Mouse (Mus musculus): ENCODE measurements around the gene Ctnna2. TPM values are rescaled to one million over a fixed set of nuclear protein-coding genes. Genes with fewer than 3 reads are reported as not detected.

Ctnna2 gene
- polyA plus RNA-seq, 1 experiment from 2014 or later: 0.16 TPM

DNA sequence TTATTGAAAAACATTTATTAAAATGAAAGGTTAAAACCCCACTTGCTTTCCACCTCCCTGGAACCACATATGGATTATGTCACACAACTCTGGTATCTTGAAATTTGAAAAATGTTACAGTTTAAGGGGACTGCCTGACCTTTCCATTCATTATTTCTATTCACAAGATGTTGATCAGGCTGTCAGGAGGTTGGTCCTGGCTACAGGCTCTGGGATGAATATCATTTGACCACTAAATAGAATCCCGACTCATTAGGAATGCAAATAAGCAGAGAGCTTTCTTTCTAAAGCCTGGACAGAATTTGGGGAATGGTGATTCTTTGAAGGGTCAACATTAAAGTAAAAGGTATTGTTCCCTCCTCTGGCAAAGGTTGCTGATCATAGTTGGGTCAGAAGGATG lies 931.9 kb downstream of the Ctnna2 start:
- no peaks in the 10 kb centered on the region for H3K9me3 ChIP-seq (replicated peaks; ENCODE audit: low read length)
- H3K4me2 ChIP-seq (ENCODE audit: low read length): no peak overlapping the region
- no peak overlapping the region for H3K9ac ChIP-seq (ENCODE audit: low read depth, low read length)
- 70% methylated on average over 1 of the region's 1 CpGs for WGBS
- ATAC-seq (replicated peaks; ENCODE audit: low FRiP score, low read depth) (no peak), DNase-seq (ENCODE audit: low spot score) (no peak)
- no peaks in the 10 kb centered on the region for H3K4me1 ChIP-seq (replicated peaks; ENCODE audit: insufficient read depth, low read length)
- no peak overlapping the region for H3K4me3 ChIP-seq (replicated peaks; ENCODE audit: low read depth, low read length)
- no peak overlapping the region for H3K27ac ChIP-seq
- H3K36me3 ChIP-seq (ENCODE audit: insufficient read depth, low read length): no peaks in the 10 kb centered on the region
- TF ChIP-seq CTCF (IDR thresholded peaks at IDR 0.05; ENCODE audit: low read depth): no peak
- H3K27me3 ChIP-seq (ENCODE audit: insufficient read depth, low read length): no peaks in the 10 kb centered on the region

DNA sequence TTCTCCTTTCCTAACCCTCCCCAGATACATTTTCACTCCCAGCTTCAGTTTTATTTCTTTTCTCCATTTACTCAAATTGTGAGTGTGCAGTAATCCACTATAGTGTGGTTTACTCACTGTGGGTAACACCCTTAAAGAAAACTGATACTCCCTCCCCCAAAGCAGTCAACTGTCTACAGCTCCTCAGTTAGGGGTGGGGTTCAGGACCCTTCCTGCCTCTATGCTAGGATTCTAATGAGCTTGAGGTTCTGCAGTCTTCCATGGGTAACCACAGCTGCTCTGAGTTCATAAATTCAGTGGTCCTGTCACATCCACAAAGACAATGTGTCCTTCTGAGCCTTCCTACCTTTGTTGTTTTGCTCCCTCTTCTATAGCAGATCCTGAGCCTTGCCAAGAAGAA lies 954.4 kb downstream of the Ctnna2 start:
- H3K27ac ChIP-seq: no peak overlapping the region
- ATAC-seq (replicated peaks; ENCODE audit: low FRiP score, low read depth) (peak; percentile 40; the same call in 1 of the 2 replicates), DNase-seq (ENCODE audit: low spot score) (peak; percentile 50)
- no peaks in the 10 kb centered on the region for H3K4me1 ChIP-seq (replicated peaks; ENCODE audit: insufficient read depth, low read length)
- H3K27me3 ChIP-seq (ENCODE audit: insufficient read depth, low read length): no peaks in the 10 kb centered on the region
- H3K9ac ChIP-seq (ENCODE audit: low read depth, low read length): no peak overlapping the region
- no peak overlapping the region for H3K4me3 ChIP-seq (replicated peaks; ENCODE audit: low read depth, low read length)
- no peaks in the 10 kb centered on the region for H3K36me3 ChIP-seq (ENCODE audit: insufficient read depth, low read length)
- TF ChIP-seq CTCF (IDR thresholded peaks at IDR 0.05; ENCODE audit: low read depth): no peak
- no peak overlapping the region for H3K4me2 ChIP-seq (ENCODE audit: low read length)
- H3K9me3 ChIP-seq (replicated peaks; ENCODE audit: low read length): no peaks in the 10 kb centered on the region

DNA sequence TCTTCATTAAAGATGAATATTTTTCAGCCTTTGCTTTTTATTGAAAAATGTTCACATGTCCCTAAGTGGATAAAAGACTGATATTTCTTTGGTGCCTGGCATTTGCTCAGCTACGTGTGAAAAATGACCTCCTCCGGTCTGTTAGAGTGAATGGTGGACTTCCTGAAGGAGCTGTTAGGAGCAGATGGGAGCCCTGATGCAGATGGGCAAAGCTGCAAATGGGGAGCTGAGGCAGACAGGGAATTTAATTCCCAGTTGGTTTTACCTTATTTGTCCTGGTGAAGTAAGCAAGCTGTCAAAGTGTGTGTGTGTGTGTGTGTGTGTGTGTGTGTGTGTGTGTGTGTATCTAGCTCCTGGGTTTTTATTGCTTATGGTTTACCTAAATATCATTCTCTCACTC lies 966.3 kb downstream of the Ctnna2 start:
- Histone ChIP-seq H3K36me3 (ENCODE audit: insufficient read depth, low read length) (no peaks in the 10 kb centered on the region), H3K9ac (ENCODE audit: low read depth, low read length) (no peak overlapping the region), H3K27ac (no peak overlapping the region), H3K4me1 (replicated peaks; ENCODE audit: insufficient read depth, low read length) (no peaks in the 10 kb centered on the region), H3K4me2 (ENCODE audit: low read length) (no peak overlapping the region), H3K4me3 (replicated peaks; ENCODE audit: low read depth, low read length) (no peak overlapping the region), H3K27me3 (ENCODE audit: insufficient read depth, low read length) (no peaks in the 10 kb centered on the region), H3K9me3 (replicated peaks; ENCODE audit: low read length) (no peaks in the 10 kb centered on the region)
- ATAC-seq (replicated peaks; ENCODE audit: low FRiP score, low read depth) (no peak), DNase-seq (ENCODE audit: low spot score) (no peak)
- 71% methylated on average over 2 of the region's 2 CpGs for WGBS
- TF ChIP-seq CTCF (IDR thresholded peaks at IDR 0.05; ENCODE audit: low read depth): no peak

DNA sequence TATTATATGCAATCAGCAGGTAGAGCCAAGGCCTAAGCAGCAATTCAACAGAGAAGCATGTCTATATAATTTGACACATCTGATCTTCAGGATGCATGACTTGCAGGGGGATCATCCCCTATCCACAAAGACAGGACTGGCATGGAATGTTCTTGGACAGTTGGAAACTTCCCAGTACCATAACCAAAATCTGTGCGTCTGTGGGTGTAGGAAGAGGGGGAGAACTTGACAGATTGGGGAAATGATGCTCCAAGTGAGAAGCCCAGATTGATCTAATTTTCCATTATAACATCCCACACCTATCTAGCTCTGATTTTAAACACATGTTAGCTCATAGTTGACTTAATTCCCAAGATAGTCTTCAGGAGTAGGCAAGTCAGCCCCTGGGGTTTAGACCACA lies 968.5 kb downstream of the Ctnna2 start:
- Histone ChIP-seq H3K4me1 (replicated peaks; ENCODE audit: insufficient read depth, low read length) (no peaks in the 10 kb centered on the region), H3K4me3 (replicated peaks; ENCODE audit: low read depth, low read length) (no peak overlapping the region), H3K36me3 (ENCODE audit: insufficient read depth, low read length) (no peaks in the 10 kb centered on the region), H3K9me3 (replicated peaks; ENCODE audit: low read length) (no peaks in the 10 kb centered on the region), H3K27ac (no peak overlapping the region), H3K27me3 (ENCODE audit: insufficient read depth, low read length) (no peaks in the 10 kb centered on the region), H3K9ac (ENCODE audit: low read depth, low read length) (no peak overlapping the region), H3K4me2 (ENCODE audit: low read length) (no peak overlapping the region)
- ATAC-seq (replicated peaks; ENCODE audit: low FRiP score, low read depth): no peak
- 88% methylated on average over 1 of the region's 1 CpGs for WGBS
- DNase-seq (ENCODE audit: low spot score): no peak
- no peak for TF ChIP-seq CTCF (IDR thresholded peaks at IDR 0.05; ENCODE audit: low read depth)

DNA sequence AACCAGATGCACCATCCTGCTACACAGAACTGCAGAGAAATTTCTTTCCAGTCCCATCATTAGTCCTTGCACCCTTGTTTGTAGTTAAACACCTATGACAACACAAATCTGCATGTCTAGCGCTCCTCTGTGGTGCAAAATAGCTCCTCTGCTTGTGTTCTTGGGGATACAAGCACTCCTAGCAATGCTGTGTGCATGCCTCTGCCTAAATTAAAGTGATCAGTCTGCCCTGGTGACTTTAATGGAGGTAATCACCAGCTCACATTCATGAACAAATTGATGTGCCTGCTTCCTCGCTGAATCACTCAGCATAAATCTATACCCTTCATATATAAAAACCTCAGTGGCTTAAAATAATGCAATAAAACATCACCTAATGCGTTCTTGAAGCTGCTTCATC lies 987.4 kb downstream of the Ctnna2 start:
- H3K4me2 ChIP-seq (ENCODE audit: low read length): no peak overlapping the region
- H3K4me3 ChIP-seq (replicated peaks; ENCODE audit: low read depth, low read length): no peak overlapping the region
- no peaks in the 10 kb centered on the region for H3K4me1 ChIP-seq (replicated peaks; ENCODE audit: insufficient read depth, low read length)
- no peak for TF ChIP-seq CTCF (IDR thresholded peaks at IDR 0.05; ENCODE audit: low read depth)
- no peaks in the 10 kb centered on the region for H3K36me3 ChIP-seq (ENCODE audit: insufficient read depth, low read length)
- H3K9ac ChIP-seq (ENCODE audit: low read depth, low read length): no peak overlapping the region
- no peak overlapping the region for H3K27ac ChIP-seq
- H3K27me3 ChIP-seq (ENCODE audit: insufficient read depth, low read length): no peaks in the 10 kb centered on the region
- DNase-seq (ENCODE audit: low spot score) (no peak), ATAC-seq (replicated peaks; ENCODE audit: low FRiP score, low read depth) (no peak)
- 72% methylated on average over 3 of the region's 3 CpGs for WGBS
- H3K9me3 ChIP-seq (replicated peaks; ENCODE audit: low read length): no peaks in the 10 kb centered on the region

DNA sequence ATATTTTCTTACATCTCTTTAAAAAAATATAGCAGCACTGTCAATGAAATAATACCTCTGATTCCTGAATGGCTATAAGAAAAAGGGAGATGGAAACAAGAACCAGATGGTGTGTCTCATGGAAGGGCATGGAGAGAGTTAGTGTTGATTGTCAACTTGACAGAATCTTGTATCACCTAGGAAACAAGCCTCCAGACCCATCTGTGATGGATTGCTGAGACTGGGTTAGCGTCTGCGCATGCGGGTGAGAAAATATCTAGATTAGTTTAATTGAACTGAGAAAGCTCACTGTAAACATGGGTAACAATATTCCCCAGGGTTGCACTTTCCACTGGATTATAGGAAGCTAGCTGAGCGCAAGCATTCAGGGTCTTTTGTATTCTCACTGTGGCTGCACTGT lies 994.7 kb downstream of the Ctnna2 start:
- TF ChIP-seq CTCF (IDR thresholded peaks at IDR 0.05; ENCODE audit: low read depth): no peak
- no peak overlapping the region for H3K27ac ChIP-seq
- no peak overlapping the region for H3K9ac ChIP-seq (ENCODE audit: low read depth, low read length)
- no peak overlapping the region for H3K4me2 ChIP-seq (ENCODE audit: low read length)
- no peaks in the 10 kb centered on the region for H3K27me3 ChIP-seq (ENCODE audit: insufficient read depth, low read length)
- DNase-seq (ENCODE audit: low spot score) (no peak), ATAC-seq (replicated peaks; ENCODE audit: low FRiP score, low read depth) (no peak)
- H3K4me3 ChIP-seq (replicated peaks; ENCODE audit: low read depth, low read length): no peak overlapping the region
- 90% methylated on average over 4 of the region's 4 CpGs for WGBS
- H3K36me3 ChIP-seq (ENCODE audit: insufficient read depth, low read length): no peaks in the 10 kb centered on the region
- no peaks in the 10 kb centered on the region for H3K4me1 ChIP-seq (replicated peaks; ENCODE audit: insufficient read depth, low read length)
- no peaks in the 10 kb centered on the region for H3K9me3 ChIP-seq (replicated peaks; ENCODE audit: low read length)

DNA sequence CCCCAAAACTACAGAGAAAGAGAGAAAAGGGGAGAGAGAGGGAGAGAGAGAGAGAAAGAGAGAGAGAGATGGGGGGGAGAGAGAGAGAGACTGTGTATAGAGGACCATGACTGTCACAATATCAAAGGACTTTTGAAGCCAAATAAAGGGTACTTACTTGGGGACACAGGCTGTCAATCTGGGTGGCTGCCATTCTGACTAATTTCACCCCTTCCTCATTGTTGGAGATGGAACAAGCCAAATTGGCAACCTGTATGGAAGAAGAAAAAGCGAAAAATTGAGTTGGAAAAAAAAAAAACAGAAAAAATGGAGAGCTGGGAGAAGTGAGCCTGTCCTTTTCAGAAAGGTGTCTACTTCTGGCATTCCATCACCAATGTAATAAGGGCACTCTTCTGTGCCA lies 997.8 kb downstream of the Ctnna2 start:
- WGBS: 93% methylated on average over 1 of the region's 1 CpGs
- Histone ChIP-seq H3K9me3 (replicated peaks; ENCODE audit: low read length) (no peaks in the 10 kb centered on the region), H3K27me3 (ENCODE audit: insufficient read depth, low read length) (no peaks in the 10 kb centered on the region), H3K4me1 (replicated peaks; ENCODE audit: insufficient read depth, low read length) (no peaks in the 10 kb centered on the region), H3K36me3 (ENCODE audit: insufficient read depth, low read length) (no peaks in the 10 kb centered on the region), H3K9ac (ENCODE audit: low read depth, low read length) (no peak overlapping the region), H3K4me2 (ENCODE audit: low read length) (no peak overlapping the region), H3K4me3 (replicated peaks; ENCODE audit: low read depth, low read length) (no peak overlapping the region), H3K27ac (no peak overlapping the region)
- no peak for ATAC-seq (replicated peaks; ENCODE audit: low FRiP score, low read depth)
- TF ChIP-seq CTCF (IDR thresholded peaks at IDR 0.05; ENCODE audit: low read depth): no peak
- no peak for DNase-seq (ENCODE audit: low spot score)

Measured in kidney, postnatal 0 days (tissue).